9 mouse cellular contexts compared by ENCODE assay signal in genomic region chr16:90423898-90424297, GRCm38 (mm10). TPM values are rescaled to one million over a fixed set of nuclear protein-coding genes. Genes with fewer than 3 reads are reported as not detected.
A peak's percentile ranks its signal among the peaks of the same experiment; 100 is the strongest.
DNase-seq lines count a peak whose midpoint lies in the region; ATAC-seq and TF ChIP-seq lines count a peak whose summit lies in the region.
"Had no signal": no experiment of that assay in that cellular context is flagged by ENCODE, and none has a peak within 500 bp of the region (broad histone marks: within the 10 kb centered on the region; RNA-seq: fewer than 3 reads in every experiment).

No protein-coding gene starts in this region.

- no peak for TF ChIP-seq EP300 in stomach, postnatal 0 days (optimal IDR thresholded peaks at IDR 0.05)

- TF ChIP-seq CTCF in stomach, postnatal 0 days (IDR thresholded peaks at IDR 0.05; ENCODE audit: low read depth): no peak

- no peak for DNase-seq in heart, postnatal 25 days (ENCODE audit: low spot score)
- peak; percentile 60 for DNase-seq in ovary, postnatal 36 days (ENCODE audit: low spot score)
- DNase-seq in ovary, postnatal 10 days (ENCODE audit: low spot score): no peak
- no peak for DNase-seq in stomach, postnatal 0 days (ENCODE audit: low spot score)
- no peak for DNase-seq in spleen, adult 18-20 months
- DNase-seq: cerebellum, postnatal 36 days had no signal

- H3K9ac ChIP-seq in heart, embryonic 15.5 days: no peak overlapping the region
- no peak overlapping the region for H3K9ac ChIP-seq in hindbrain, embryonic 15.5 days
- no peak overlapping the region for H3K9ac ChIP-seq in stomach, postnatal 0 days (ENCODE audit: low read length)

- peak; percentile 51 for ATAC-seq in heart, embryonic 15.5 days (replicated peaks; ENCODE audit: insufficient number of reproducible peaks, insufficient read depth, low FRiP score, low read depth)
- peak; percentile 47; the same call in 1 of the 2 replicates for ATAC-seq in hindbrain, embryonic 15.5 days (ENCODE audit: low FRiP score, low read depth)
- ATAC-seq in stomach, postnatal 0 days (ENCODE audit: low FRiP score, low TSS enrichment): peak; percentile 64
- ATAC-seq in activated CD4-positive, CD25-positive, alpha-beta regulatory T cell, adult 4 months: no peak

- intact Hi-C loops in heart, postnatal 25 days (cut with DNase I): no loop called here

- no peaks in the 10 kb centered on the region for H3K36me3 ChIP-seq in heart, embryonic 15.5 days
- H3K36me3 ChIP-seq in hindbrain, embryonic 15.5 days: no peaks in the 10 kb centered on the region
- H3K36me3 ChIP-seq in stomach, postnatal 0 days (ENCODE audit: control insufficient read depth, insufficient read depth, low read length): no peaks in the 10 kb centered on the region

- no peaks in the 10 kb centered on the region for H3K27me3 ChIP-seq in heart, embryonic 15.5 days
- H3K27me3 ChIP-seq in hindbrain, embryonic 15.5 days: no peaks in the 10 kb centered on the region
- H3K27me3 ChIP-seq in stomach, postnatal 0 days (ENCODE audit: control insufficient read depth, insufficient read depth, low read length): no peaks in the 10 kb centered on the region

- H3K27ac ChIP-seq in heart, embryonic 15.5 days: peak overlapping the region; percentile 83
- H3K27ac ChIP-seq in hindbrain, embryonic 15.5 days (replicated peaks): peak overlapping the region; percentile 22; the same call in 1 of the 2 replicates
- no peak overlapping the region for H3K27ac ChIP-seq in stomach, postnatal 0 days (replicated peaks)

- peaks cover 68% of the 10 kb centered on the region for H3K4me1 ChIP-seq in heart, embryonic 15.5 days (replicated peaks)
- H3K4me1 ChIP-seq in hindbrain, embryonic 15.5 days (replicated peaks): peaks cover 50% of the 10 kb centered on the region
- H3K4me1 ChIP-seq in stomach, postnatal 0 days (replicated peaks; ENCODE audit: control insufficient read depth, insufficient read depth): peaks cover 17% of the 10 kb centered on the region

- 23% methylated on average over 3 of the region's 3 CpGs for WGBS in heart, embryonic 15.5 days
- 46% methylated on average over 3 of the region's 3 CpGs for WGBS in hindbrain, embryonic 15.5 days
- WGBS in stomach, postnatal 0 days: 36% methylated on average over 3 of the region's 3 CpGs

- peak overlapping the region; percentile 25 for H3K4me2 ChIP-seq in heart, embryonic 15.5 days
- H3K4me2 ChIP-seq in hindbrain, embryonic 15.5 days: no peak overlapping the region
- H3K4me2 ChIP-seq in stomach, postnatal 0 days (replicated peaks; ENCODE audit: low read depth): no peak overlapping the region

- H3K4me3 ChIP-seq in heart, embryonic 15.5 days: no peak overlapping the region
- H3K4me3 ChIP-seq in hindbrain, embryonic 15.5 days: no peak overlapping the region
- H3K4me3 ChIP-seq in stomach, postnatal 0 days (ENCODE audit: low read depth, low read length): no peak overlapping the region

- no peaks in the 10 kb centered on the region for H3K9me3 ChIP-seq in heart, embryonic 15.5 days (replicated peaks)
- H3K9me3 ChIP-seq in hindbrain, embryonic 15.5 days: no peaks in the 10 kb centered on the region
- no peaks in the 10 kb centered on the region for H3K9me3 ChIP-seq in stomach, postnatal 0 days (ENCODE audit: control insufficient read depth, low read length)

RNA-seq across cellular contexts. Expression of gene Hunk, which starts 38.1 kb away (rescaled TPM):
- 7.2 and 9.8 TPM in 2 replicates for polyA plus RNA-seq in heart, embryonic 15.5 days (2015; fragmentation: Nextera tagmentation; extraction: Ambion mirVana)
- 1 to 10 TPM in 1 of 2 experiments, under 1 TPM in 1; 0.50 to 1.1 TPM for total RNA-seq in heart, postnatal 25 days (2021)
- polyA plus RNA-seq in hindbrain, embryonic 15.5 days (2015; fragmentation: Nextera tagmentation; extraction: Ambion mirVana): 6.3 and 7.1 TPM in 2 replicates
- polyA plus RNA-seq in stomach, postnatal 0 days (2015; fragmentation: Nextera tagmentation; extraction: Ambion mirVana): 1.8 and 1.9 TPM in 2 replicates
- under 1 TPM in 1 of 2 experiments, not detected in 1; 0.13 TPM for polyA plus RNA-seq in activated CD4-positive, CD25-positive, alpha-beta regulatory T cell, adult 4 months (2017; shearing (Covaris generic))
